Mouse (Mus musculus): Measurements from ENCODE around the gene Krtap29-1.

- no peak for TF ChIP-seq CTCF (IDR thresholded peaks at IDR 0.05; ENCODE audit: low read depth)
- no peak for TF ChIP-seq EP300 (IDR thresholded peaks at IDR 0.05; ENCODE audit: low read depth)
Observed at GRCm38 (mm10) chr11:99985291-99986092, 6.6 kb upstream of the Krtap29-1 start.
